20 mouse cellular contexts compared by ENCODE assay signal in the genomic region with DNA sequence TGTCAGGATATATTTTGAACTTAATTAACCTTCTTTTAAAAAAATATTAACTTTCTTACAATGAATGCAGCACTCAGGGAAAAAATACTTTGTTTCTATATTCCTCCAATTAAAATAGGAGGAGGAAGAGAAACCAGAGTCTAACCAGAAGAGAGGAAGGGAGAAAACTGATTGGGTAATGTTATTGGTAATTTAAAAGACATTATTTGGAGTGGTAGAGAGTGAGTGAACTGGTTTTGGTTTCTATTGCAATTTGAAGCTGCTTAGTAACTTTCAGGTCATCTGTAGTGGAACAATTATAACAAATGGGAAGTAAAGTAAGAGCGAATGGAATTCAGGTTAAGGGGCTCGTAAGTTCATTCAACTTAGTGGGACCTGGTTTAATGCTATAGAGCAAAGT.
"Had no signal": no experiment of that assay in that cellular context is flagged by ENCODE, and none has a peak within 500 bp of the region (broad histone marks: within the 10 kb centered on the region; RNA-seq: fewer than 3 reads in every experiment).

No protein-coding gene starts in this region.

- ATAC-seq: lung, postnatal 0 days; midbrain, embryonic 13.5 days; midbrain, embryonic 15.5 days had no signal

- H3K4me1 ChIP-seq: lung, embryonic 15.5 days; midbrain, embryonic 13.5 days; midbrain, embryonic 15.5 days; neural tube, embryonic 13.5 days; neural tube, embryonic 15.5 days; stomach, embryonic 15.5 days had no signal

- H3K9ac ChIP-seq: lung, embryonic 15.5 days; midbrain, embryonic 13.5 days; midbrain, embryonic 15.5 days; neural tube, embryonic 13.5 days; neural tube, embryonic 15.5 days; stomach, embryonic 15.5 days had no signal

- H3K4me3 ChIP-seq: lung, embryonic 15.5 days; megakaryocyte, embryonic 14.5 days; midbrain, embryonic 13.5 days; midbrain, embryonic 15.5 days; myocyte; neural tube, embryonic 13.5 days; neural tube, embryonic 15.5 days; stomach, embryonic 15.5 days had no signal

- H3K27ac ChIP-seq: lung, embryonic 15.5 days; macrophage; midbrain, embryonic 13.5 days; midbrain, embryonic 15.5 days; neural tube, embryonic 13.5 days; neural tube, embryonic 15.5 days; stomach, embryonic 15.5 days; stomach, postnatal 0 days had no signal

- H3K27me3 ChIP-seq: lung, embryonic 15.5 days; megakaryocyte, embryonic 14.5 days; midbrain, embryonic 13.5 days; midbrain, embryonic 15.5 days; neural tube, embryonic 13.5 days; neural tube, embryonic 15.5 days; stomach, embryonic 15.5 days had no signal

- DNase-seq: lung, adult 2 months; lung, postnatal 14 days; lung, postnatal 36 days; retina, postnatal 1 day; right cerebral cortex, adult 18-20 months; thymus, adult 2 months; thymus, postnatal 25 days; thymus, postnatal 4 days had no signal

- H3K4me2 ChIP-seq: lung, embryonic 15.5 days; midbrain, embryonic 11.5 days; midbrain, embryonic 13.5 days; midbrain, embryonic 15.5 days; neural tube, embryonic 13.5 days; neural tube, embryonic 15.5 days; stomach, embryonic 15.5 days had no signal

- H3K9me3 ChIP-seq: lung, embryonic 15.5 days; megakaryocyte, embryonic 14.5 days; midbrain, embryonic 13.5 days; midbrain, embryonic 15.5 days; neural tube, embryonic 13.5 days; neural tube, embryonic 15.5 days; stomach, embryonic 15.5 days had no signal

- H3K36me3 ChIP-seq: lung, embryonic 15.5 days; midbrain, embryonic 13.5 days; midbrain, embryonic 15.5 days; neural tube, embryonic 13.5 days; neural tube, embryonic 15.5 days; stomach, embryonic 15.5 days had no signal
